Mouse (Mus musculus) testis, adult 2 months (tissue): Measurements from ENCODE around the gene Myocd. TPM values are rescaled to one million over a fixed set of nuclear protein-coding genes. Genes with fewer than 3 reads are reported as not detected.
A peak's percentile ranks its signal among the peaks of the same experiment; 100 is the strongest.

Experiments used
- H3K27ac ChIP-seq: fragments of 200-500 bp; 2 replicates; pipeline ENCODE4 v1.5.1; 2012; ENCODE audit warnings: low read depth, low read length; ENCODE audit not compliant: control insufficient read depth, insufficient read depth
- H3K27me3 ChIP-seq: fragments of 200-500 bp; 2 replicates; pipeline ENCODE4 v1.6.1; 2012; ENCODE audit warnings: mild to moderate bottlenecking, low read length, moderate library complexity; ENCODE audit not compliant: control insufficient read depth, insufficient read depth
- H3K36me3 ChIP-seq: fragments of 200-500 bp; 2 replicates; pipeline ENCODE4 v1.6.1; 2012; ENCODE audit warnings: mild to moderate bottlenecking, low read length; ENCODE audit not compliant: control insufficient read depth, insufficient read depth
- H3K4me1 ChIP-seq: fragments of 200-500 bp; 2 replicates; pipeline ENCODE4 v1.6.1; 2012; ENCODE audit warnings: low read length; ENCODE audit not compliant: control insufficient read depth, insufficient read depth
- H3K4me3 ChIP-seq: fragments of 200-500 bp; 2 replicates; pipeline ENCODE4 v1.5.1; 2012; ENCODE audit warnings: low read depth, mild to moderate bottlenecking, low read length, moderate library complexity, mixed read lengths; ENCODE audit not compliant: control insufficient read depth
- CTCF ChIP-seq: fragments of 200-500 bp; IDR thresholded peaks from 2 replicates; pipeline ENCODE4 v1.5.1; 2012; ENCODE audit warnings: low read depth, mild to moderate bottlenecking, inconsistent platforms, low read length, moderate library complexity; ENCODE audit not compliant: control insufficient read depth, insufficient read depth, insufficient replicate concordance
- POLR2A ChIP-seq: fragments of 200-500 bp; IDR thresholded peaks from 2 replicates; pipeline ENCODE4 v1.6.1; 2012; ENCODE audit warnings: low read depth, mild to moderate bottlenecking, inconsistent platforms, low read length, moderate library complexity; ENCODE audit not compliant: control insufficient read depth
- polyA plus RNA-seq: library from polyadenylated mRNA; depleted of rRNA; stranded (reverse); fragments of >200 nt; gene quantifications from 2 replicates; pipeline ENCODE4 v1.2.3, GENCODE M21; 2012

Gene Myocd
- polyA plus RNA-seq, 1 experiment: 0.43 TPM

DNA sequence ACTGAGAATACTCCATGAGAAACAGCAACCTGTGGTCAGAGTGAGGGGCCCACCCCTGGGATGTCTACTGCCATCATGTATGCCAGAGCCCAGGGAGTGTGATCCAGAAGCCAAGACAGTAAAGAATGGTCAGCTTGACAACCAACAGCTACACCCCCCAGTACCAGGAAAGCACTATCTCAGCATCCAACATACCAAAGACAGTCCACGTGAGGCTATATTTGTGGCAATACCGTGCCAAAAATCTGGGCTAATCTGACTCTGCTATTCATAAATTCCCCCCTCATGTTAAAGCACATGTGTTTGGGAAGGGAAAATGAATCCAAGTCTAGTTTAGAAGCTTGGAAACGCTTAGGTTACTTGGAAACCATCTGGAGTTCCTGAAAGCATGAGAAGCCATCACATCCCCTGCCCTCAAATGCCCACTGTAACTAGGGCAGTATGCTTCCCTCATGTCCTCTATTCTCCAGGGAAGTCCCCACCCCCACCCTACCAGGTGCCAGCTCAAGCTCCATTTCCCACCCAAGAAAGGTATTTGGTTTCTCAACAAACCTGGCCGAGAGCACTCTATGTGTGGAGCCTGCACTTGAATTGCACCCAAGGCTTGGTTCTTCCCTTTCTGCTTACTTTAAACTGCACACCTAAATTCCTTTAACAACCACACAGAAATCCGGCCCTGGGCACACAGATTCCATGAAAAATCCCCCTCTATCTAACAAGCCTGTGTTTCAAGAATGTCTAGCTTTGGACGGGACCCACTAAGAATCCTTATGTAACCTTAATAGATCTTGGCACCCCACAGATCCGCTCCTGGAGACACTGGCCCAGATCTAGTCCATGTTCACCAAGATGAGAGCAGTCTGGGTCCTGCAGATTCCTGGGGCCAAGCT lies 108.6 kb downstream of the Myocd start:
- Histone ChIP-seq H3K27me3 (no peaks in the 10 kb centered on the region; the same call in 1 of the 2 replicates), H3K36me3 (no peaks in the 10 kb centered on the region), H3K4me1 (peaks cover 21% of the 10 kb centered on the region), H3K27ac (0 out of 2 replicates have a peak overlapping the region, but pooled peaks have one; percentile 28), H3K4me3 (peak overlapping the region; percentile 93)
- TF ChIP-seq POLR2A (no peak), CTCF (no peak)

DNA sequence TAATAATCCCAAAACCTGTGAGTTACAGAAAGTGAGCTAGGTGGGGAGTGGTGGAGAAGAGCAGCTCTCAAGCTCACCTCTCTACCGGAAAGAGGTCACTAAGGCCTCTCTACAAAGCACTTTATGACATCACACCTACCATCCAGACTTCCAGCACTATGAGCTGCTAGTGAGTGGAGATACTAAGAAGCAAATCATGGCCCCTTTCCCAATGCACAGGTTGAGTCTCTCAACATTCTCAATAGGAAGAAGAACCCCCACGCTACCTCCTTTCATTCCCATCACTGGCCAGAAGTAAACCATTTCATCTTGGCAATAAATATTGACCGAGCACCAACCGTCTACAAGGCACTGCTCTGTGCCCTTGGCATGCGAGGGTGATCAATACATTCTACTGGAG lies 110.0 kb downstream of the Myocd start, which contains the start of gene 1700086D15Rik:
Gene 1700086D15Rik, minus strand, starts transcription at position 101 of the 400 bp plus-strand sequence.
- Histone ChIP-seq H3K4me3 (peak within 1 kb of the TSS; percentile 94), H3K27me3 (no peaks in the 10 kb centered on the region; the same call in 1 of the 2 replicates), H3K27ac (peak within 1 kb of the TSS; percentile 25; the same call in 1 of the 2 replicates), H3K4me1 (peaks cover 23% of the 10 kb centered on the region), H3K36me3 (no peaks in the 10 kb centered on the region)
- TF ChIP-seq CTCF: no peak
- TF ChIP-seq POLR2A: no peak

DNA sequence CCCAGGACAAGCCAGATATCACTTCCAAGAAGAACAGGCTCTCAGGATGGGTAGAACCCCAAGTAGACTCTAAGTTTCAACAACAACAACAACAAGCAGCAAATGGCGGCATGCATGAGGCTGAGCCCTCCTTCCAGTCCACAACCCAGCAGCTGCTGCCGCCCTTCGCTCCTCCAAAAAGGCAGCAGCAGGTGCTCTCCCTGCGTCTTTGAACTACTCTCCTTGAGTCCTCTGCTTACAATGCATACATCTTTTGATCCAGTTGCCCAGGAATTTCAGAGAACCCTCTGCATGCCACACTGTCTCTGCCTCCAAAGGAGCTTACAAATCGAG lies 111.2 kb downstream of the Myocd start:
- no peak for TF ChIP-seq POLR2A
- TF ChIP-seq CTCF: no peak
- Histone ChIP-seq H3K27me3 (no peaks in the 10 kb centered on the region; the same call in 1 of the 2 replicates), H3K27ac (peak overlapping the region; percentile 25; the same call in 1 of the 2 replicates), H3K4me3 (peak overlapping the region; percentile 94), H3K36me3 (no peaks in the 10 kb centered on the region), H3K4me1 (peaks cover 23% of the 10 kb centered on the region)

DNA sequence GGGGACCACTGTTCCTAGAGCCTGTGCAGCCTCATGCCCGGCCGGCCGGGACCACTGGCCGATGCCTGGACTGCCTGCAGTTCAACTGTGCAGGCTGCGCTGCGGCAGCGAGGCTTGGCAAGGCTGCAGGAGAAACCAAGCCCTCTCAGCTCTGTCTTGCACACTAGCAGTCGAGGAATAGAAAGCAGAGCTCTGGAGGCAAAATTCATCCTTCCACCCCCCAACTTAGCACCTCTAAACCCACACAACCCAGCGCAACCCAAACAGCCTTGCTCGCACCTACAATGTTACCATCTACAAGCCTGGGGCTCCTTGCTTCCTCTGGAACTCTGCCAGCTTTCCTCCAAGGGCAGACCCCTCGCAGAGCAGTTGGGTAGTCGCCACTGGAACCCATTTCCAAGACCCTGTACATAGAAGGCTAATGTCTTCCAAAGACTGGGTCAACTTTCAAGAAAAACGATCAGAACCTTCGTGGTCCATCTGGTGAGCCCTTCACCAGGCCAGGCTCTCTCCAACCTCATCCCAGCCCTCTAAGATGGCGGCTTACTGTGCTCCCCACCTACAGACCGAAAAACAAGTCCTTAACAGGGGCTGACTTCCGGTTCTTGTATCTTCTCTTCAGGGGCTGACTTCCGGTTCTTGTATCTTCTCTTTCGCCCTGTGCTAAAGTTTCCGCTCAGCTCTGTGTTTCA lies 111.7 kb downstream of the Myocd start:
- Histone ChIP-seq H3K27ac (peak overlapping the region; percentile 45; the same call in 1 of the 2 replicates), H3K27me3 (no peaks in the 10 kb centered on the region; the same call in 1 of the 2 replicates), H3K4me3 (peak overlapping the region; percentile 94), H3K4me1 (peaks cover 23% of the 10 kb centered on the region), H3K36me3 (no peaks in the 10 kb centered on the region)
- TF ChIP-seq POLR2A (peak; percentile 21; the same call in 1 of the 2 replicates), CTCF (no peak)

DNA sequence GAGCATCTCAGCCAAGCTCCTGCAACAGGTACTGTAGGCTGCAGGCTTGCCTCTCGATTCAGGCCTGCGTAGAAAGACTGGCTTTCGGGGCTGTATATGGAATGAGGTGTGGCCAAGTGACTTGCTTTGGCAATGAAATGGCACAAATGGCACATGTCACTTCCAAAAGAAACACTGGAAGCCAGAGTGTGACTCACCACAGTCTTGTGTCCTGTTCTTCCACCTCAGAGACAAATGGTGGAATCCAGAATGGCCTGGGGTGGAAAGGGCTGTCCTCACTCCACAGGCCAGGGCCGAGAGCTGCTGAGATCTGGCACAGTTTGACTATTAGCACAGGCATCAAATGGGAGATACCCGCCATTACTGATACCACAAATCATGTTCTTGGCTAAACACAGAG lies 116.8 kb downstream of the Myocd start:
- no peaks in the 10 kb centered on the region for H3K27me3 ChIP-seq

DNA sequence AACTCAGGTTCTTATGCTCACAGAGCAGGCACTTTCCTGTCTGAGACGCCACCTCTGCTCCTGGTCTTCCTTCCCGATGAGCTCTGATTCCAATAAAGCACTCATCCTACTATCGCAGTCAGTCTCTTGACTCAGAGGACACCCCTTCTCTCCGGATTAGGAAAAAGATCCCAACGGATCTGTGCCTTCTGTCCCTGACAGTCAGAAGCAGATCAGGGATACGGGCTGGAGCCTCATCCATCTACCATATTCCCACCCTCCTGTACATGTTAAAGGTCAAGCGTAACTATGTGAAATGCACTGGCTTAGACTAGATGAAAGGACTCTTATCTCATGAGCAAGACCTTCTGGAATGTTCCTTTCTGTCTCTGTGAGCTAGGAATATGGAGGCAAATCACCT lies 121.3 kb downstream of the Myocd start:
- no peak for TF ChIP-seq CTCF
- Histone ChIP-seq H3K4me3 (no peak overlapping the region), H3K27ac (no peak overlapping the region), H3K36me3 (no peaks in the 10 kb centered on the region), H3K27me3 (no peaks in the 10 kb centered on the region), H3K4me1 (no peaks in the 10 kb centered on the region)

More for the DNA sequence above, 116.8 kb downstream of the Myocd start:
- no peak for TF ChIP-seq CTCF
- TF ChIP-seq POLR2A: no peak
- Histone ChIP-seq H3K4me3 (no peak overlapping the region), H3K27ac (no peak overlapping the region), H3K36me3 (no peaks in the 10 kb centered on the region), H3K4me1 (peaks cover 11% of the 10 kb centered on the region)

DNA sequence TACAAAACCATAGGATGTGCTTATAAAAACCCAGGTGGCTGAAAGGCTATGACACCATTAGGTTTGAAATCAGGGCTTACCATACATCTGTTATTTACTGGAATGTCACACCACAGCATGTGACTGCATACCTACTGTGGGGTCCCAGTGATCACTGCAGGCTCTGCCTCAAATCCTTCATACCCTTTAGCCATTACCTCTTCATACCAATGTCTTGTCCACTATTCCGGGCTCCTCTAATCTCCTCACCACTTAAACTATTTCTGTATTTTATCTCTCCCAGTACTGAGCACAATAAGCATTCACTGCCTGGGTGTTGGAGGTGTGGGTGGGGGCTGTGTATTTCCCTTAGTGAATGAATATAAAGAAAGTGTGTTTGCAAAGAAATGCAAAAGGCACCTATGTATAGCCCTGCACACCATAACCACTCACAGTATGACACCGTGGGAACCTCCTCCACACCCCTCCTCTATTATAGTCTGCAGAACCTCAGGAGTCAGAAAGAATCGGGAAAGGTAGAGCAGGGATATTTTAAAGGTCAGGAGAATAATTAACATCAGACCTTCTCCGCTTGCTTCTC lies 126.9 kb downstream of the Myocd start:
- no peak overlapping the region for H3K4me3 ChIP-seq
- TF ChIP-seq POLR2A (no peak), CTCF (no peak)
- H3K4me1 ChIP-seq: no peaks in the 10 kb centered on the region
- H3K27ac ChIP-seq: no peak overlapping the region
- H3K36me3 ChIP-seq: no peaks in the 10 kb centered on the region
- no peaks in the 10 kb centered on the region for H3K27me3 ChIP-seq
